ENCODE assay signal across 11 mouse cellular contexts in the genomic region with DNA sequence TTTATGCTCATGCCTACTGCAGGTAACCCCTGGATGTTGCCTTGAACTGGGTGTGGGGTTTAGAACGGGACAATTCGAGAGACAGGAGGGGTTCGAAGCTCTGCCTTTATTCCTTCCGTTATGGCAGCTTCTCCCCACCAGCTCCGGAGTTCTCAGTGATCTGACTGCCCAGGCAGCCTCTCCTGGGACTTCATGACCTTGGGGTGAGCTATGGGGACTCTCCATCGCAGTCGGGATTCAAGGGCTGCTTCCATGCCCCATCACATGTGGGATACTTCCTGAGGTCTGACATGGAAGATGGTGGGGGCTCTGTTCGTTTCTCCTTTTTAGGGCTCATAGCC. TPM values are rescaled to one million over a fixed set of nuclear protein-coding genes. Genes with fewer than 3 reads are reported as not detected.
DNase-seq lines count a peak whose midpoint lies in the region; ATAC-seq lines count a peak whose summit lies in the region.
"Had no signal": no experiment of that assay in that cellular context is flagged by ENCODE, and none has a peak within 500 bp of the region (broad histone marks: within the 10 kb centered on the region; RNA-seq: fewer than 3 reads in every experiment).

No protein-coding gene starts in this region.

- no peak overlapping the region for H3K9ac ChIP-seq in heart, embryonic 15.5 days
- no peak overlapping the region for H3K9ac ChIP-seq in neural tube, embryonic 12.5 days
- 0 out of 2 replicates have a peak overlapping the region, but pooled peaks have one; percentile 68 for H3K9ac ChIP-seq in intestine, embryonic 16.5 days (ENCODE audit: low read depth, low read length)
- peak overlapping the region; percentile 77 for H3K9ac ChIP-seq in stomach, embryonic 16.5 days (ENCODE audit: low read length)

- H3K27ac ChIP-seq in heart, embryonic 15.5 days = no peak overlapping the region
- no peak overlapping the region for H3K27ac ChIP-seq in neural tube, embryonic 12.5 days
- H3K27ac ChIP-seq in intestine, embryonic 16.5 days (ENCODE audit: low read length) = no peak overlapping the region
- H3K27ac ChIP-seq in stomach, embryonic 16.5 days (ENCODE audit: low read length) = no peak overlapping the region

- no peak for ATAC-seq in heart, embryonic 15.5 days (replicated peaks; ENCODE audit: insufficient number of reproducible peaks, insufficient read depth, low FRiP score, low read depth)
- ATAC-seq in neural tube, embryonic 12.5 days (ENCODE audit: low FRiP score, low read depth) = no peak
- ATAC-seq in intestine, embryonic 16.5 days = 0 out of 2 replicates have a peak, but pooled peaks have one; percentile 4
- no peak for ATAC-seq in stomach, embryonic 16.5 days (ENCODE audit: insufficient read depth, low FRiP score)

- WGBS in heart, embryonic 15.5 days = 10% methylated on average over 8 of the region's 8 CpGs
- 10% methylated on average over 8 of the region's 8 CpGs for WGBS in neural tube, embryonic 12.5 days
- WGBS in intestine, embryonic 16.5 days = 11% methylated on average over 8 of the region's 8 CpGs
- WGBS in stomach, embryonic 16.5 days = 12% methylated on average over 8 of the region's 8 CpGs

- peaks cover 26% of the 10 kb centered on the region for H3K27me3 ChIP-seq in heart, embryonic 15.5 days
- peaks cover 55% of the 10 kb centered on the region for H3K27me3 ChIP-seq in neural tube, embryonic 12.5 days (replicated peaks)
- H3K27me3 ChIP-seq in intestine, embryonic 16.5 days (replicated peaks; ENCODE audit: control insufficient read depth, insufficient read depth, low read length) = peaks cover 15% of the 10 kb centered on the region
- peaks cover 18% of the 10 kb centered on the region for H3K27me3 ChIP-seq in stomach, embryonic 16.5 days (ENCODE audit: control insufficient read depth, insufficient read depth, low read length)

- peaks cover 40% of the 10 kb centered on the region for H3K4me1 ChIP-seq in heart, embryonic 15.5 days (replicated peaks)
- H3K4me1 ChIP-seq in neural tube, embryonic 12.5 days = peaks cover 26% of the 10 kb centered on the region
- H3K4me1 ChIP-seq in intestine, embryonic 16.5 days (ENCODE audit: control insufficient read depth, insufficient read depth, low read length) = peaks cover 32% of the 10 kb centered on the region
- peaks cover 36% of the 10 kb centered on the region for H3K4me1 ChIP-seq in stomach, embryonic 16.5 days (ENCODE audit: control insufficient read depth, insufficient read depth, low read length)

- peak overlapping the region; percentile 90 for H3K4me2 ChIP-seq in heart, embryonic 15.5 days
- peak overlapping the region; percentile 98 for H3K4me2 ChIP-seq in neural tube, embryonic 12.5 days (replicated peaks)
- H3K4me2 ChIP-seq in intestine, embryonic 16.5 days (ENCODE audit: low read depth, low read length) = peak overlapping the region; percentile 99
- peak overlapping the region; percentile 99 for H3K4me2 ChIP-seq in stomach, embryonic 16.5 days (ENCODE audit: low read depth, low read length)

- no peaks in the 10 kb centered on the region for H3K9me3 ChIP-seq in heart, embryonic 15.5 days (replicated peaks)
- H3K9me3 ChIP-seq in neural tube, embryonic 12.5 days = no peaks in the 10 kb centered on the region
- no peaks in the 10 kb centered on the region for H3K9me3 ChIP-seq in intestine, embryonic 16.5 days (ENCODE audit: control insufficient read depth, low read length)
- peaks cover 4% of the 10 kb centered on the region; the same call in 1 of the 2 replicates for H3K9me3 ChIP-seq in stomach, embryonic 16.5 days (replicated peaks; ENCODE audit: control insufficient read depth, low read length)

- DNase-seq in heart, adult 8-10 months (ENCODE audit: low spot score) = no peak
- DNase-seq in neural tube, embryonic 10.5 days (ENCODE audit: extremely low spot score, low spot score) = no peak
- DNase-seq in right cerebral cortex, adult 2 months (ENCODE audit: low spot score in 2 of 2) = no peak
- DNase-seq in natural killer cell, adult 2 months (ENCODE audit: low spot score in 2 of 2) = no peak
- DNase-seq: kidney, adult 11 months; right cerebral cortex, postnatal 25 days had no signal

- H3K4me3 ChIP-seq in heart, embryonic 15.5 days = peak overlapping the region; percentile 65
- peak overlapping the region; percentile 5; the same call in 1 of the 2 replicates for H3K4me3 ChIP-seq in neural tube, embryonic 12.5 days
- H3K4me3 ChIP-seq in intestine, embryonic 16.5 days (ENCODE audit: low read length) = peak overlapping the region; percentile 66
- peak overlapping the region; percentile 66 for H3K4me3 ChIP-seq in stomach, embryonic 16.5 days (replicated peaks; ENCODE audit: low read length)
- H3K4me3 ChIP-seq: erythroblast, embryonic 14.5 days had no signal

- H3K36me3 ChIP-seq in heart, embryonic 15.5 days = no peaks in the 10 kb centered on the region
- no peaks in the 10 kb centered on the region for H3K36me3 ChIP-seq in neural tube, embryonic 12.5 days
- no peaks in the 10 kb centered on the region for H3K36me3 ChIP-seq in intestine, embryonic 16.5 days (ENCODE audit: control insufficient read depth, insufficient read depth, low read length)
- no peaks in the 10 kb centered on the region for H3K36me3 ChIP-seq in stomach, embryonic 16.5 days (ENCODE audit: control insufficient read depth, insufficient read depth, low read length)

RNA-seq across cellular contexts. Expression of a gene that starts 1.7 kb away (rescaled TPM):
- 4.5 and 8.6 TPM in 2 replicates for polyA plus RNA-seq in heart, embryonic 15.5 days (2015; fragmentation: Nextera tagmentation; extraction: Ambion mirVana)
- 1 to 10 TPM; 2.0 to 4.0 (median 2.4) TPM for total RNA-seq in heart, adult 8-10 months (2022)
- polyA plus RNA-seq in neural tube, embryonic 12.5 days (2016; fragmentation: Nextera tagmentation; extraction: Ambion mirVana) = 2.4 and 3.5 TPM in 2 replicates
- polyA plus RNA-seq in intestine, embryonic 16.5 days (2015; fragmentation: Nextera tagmentation; extraction: Ambion mirVana) = 7.4 and 8.5 TPM in 2 replicates
- 14.0 and 14.2 TPM in 2 replicates for polyA plus RNA-seq in stomach, embryonic 16.5 days (2015; fragmentation: Nextera tagmentation; extraction: Ambion mirVana)

RNA-seq across cellular contexts. Expression of a gene that starts 20.4 kb away (rescaled TPM):
- 7.3 and 12.5 TPM in 2 replicates for polyA plus RNA-seq in heart, embryonic 15.5 days (2015; fragmentation: Nextera tagmentation; extraction: Ambion mirVana)
- 1 to 10 TPM; 2.0 to 4.8 (median 2.8) TPM for total RNA-seq in heart, adult 8-10 months (2022)
- 21.1 TPM in 2 replicates for polyA plus RNA-seq in neural tube, embryonic 12.5 days (2016; fragmentation: Nextera tagmentation; extraction: Ambion mirVana)
- polyA plus RNA-seq in intestine, embryonic 16.5 days (2015; fragmentation: Nextera tagmentation; extraction: Ambion mirVana) = 10.9 and 12.0 TPM in 2 replicates
- polyA plus RNA-seq in stomach, embryonic 16.5 days (2015; fragmentation: Nextera tagmentation; extraction: Ambion mirVana) = 16.9 TPM in 2 replicates

RNA-seq across cellular contexts. Expression of a gene that starts 56.9 kb away (rescaled TPM):
- polyA plus RNA-seq in heart, embryonic 15.5 days (2015; fragmentation: Nextera tagmentation; extraction: Ambion mirVana) = not detected in 2 replicates
- not detected for total RNA-seq in heart, adult 8-10 months (2022)
- 0.30 and 0.32 TPM in 2 replicates for polyA plus RNA-seq in neural tube, embryonic 12.5 days (2016; fragmentation: Nextera tagmentation; extraction: Ambion mirVana)
- 0.38 TPM in 1 of 2 replicates, not detected in the other for polyA plus RNA-seq in intestine, embryonic 16.5 days (2015; fragmentation: Nextera tagmentation; extraction: Ambion mirVana)
- not detected in 2 replicates for polyA plus RNA-seq in stomach, embryonic 16.5 days (2015; fragmentation: Nextera tagmentation; extraction: Ambion mirVana)
- polyA plus RNA-seq: erythroblast, embryonic 14.5 days had no signal

Comparison
In these comparisons a context has a peak if more than half of its experiments do, and no peak if none do; other contexts are left out.
1. H3K4me3 ChIP-seq: peak in every context shown above with its lines; median percentile 66 in intestine, embryonic 16.5 days; 66 in stomach, embryonic 16.5 days; 65 in heart, embryonic 15.5 days; 5 in neural tube, embryonic 12.5 days.
2. H3K9ac ChIP-seq: peak in intestine, embryonic 16.5 days (single experiment) and stomach, embryonic 16.5 days (single experiment); none in heart, embryonic 15.5 days (single experiment) and neural tube, embryonic 12.5 days (single experiment).
3. Peak in every context shown above with its lines, with median percentiles within 50 percentile points of each other: H3K4me2 ChIP-seq.